Mouse (Mus musculus) kidney, postnatal 4 days (tissue): ENCODE data around the gene Slc37a4.
"Not testable (repeated sequence)": the region's sequence is repeated elsewhere in the genome, so short reads cannot be mapped to it uniquely, and the experiment has no call there.

ENCODE experiments used
- DNase-seq, 2 experiments: peaks; one replicate each; pipeline ENCODE4 v3.0.0; 2021; ENCODE audit warnings: mixed read lengths in 2 of 2

The Slc37a4 gene

GRCm38 (mm10) chr9:44399114-44399794 lies 2.6 kb downstream of the Slc37a4 start:
- DNase-seq: peak in 1 of 2 experiments; percentile 20

GRCm38 (mm10) chr9:44399795-44400114 lies 3.1 kb downstream of the Slc37a4 start:
- no peak for DNase-seq

- peak; percentile 35 to 62 for DNase-seq
These were observed 4.4 kb downstream of the Slc37a4 start for GRCm38 (mm10) chr9:44401081-44401480.

GRCm38 (mm10) chr9:44405011-44405410 lies 8.4 kb downstream of the Slc37a4 start:
- DNase-seq: no peak

GRCm38 (mm10) chr9:44406906-44407751 lies 10.5 kb downstream of the Slc37a4 start, which contains the start of the genes Rps25 and Trappc4:
Rps25 (plus strand) TSS chr9:44407139.
Trappc4 (minus strand) TSS chr9:44407600.
- DNase-seq: peak; percentile 96 to 97

- DNase-seq: no peak
These were observed 11.1 kb downstream of the Slc37a4 start for GRCm38 (mm10) chr9:44407752-44408097.

GRCm38 (mm10) chr9:44408693-44409092 lies 12.0 kb downstream of the Slc37a4 start:
- not testable (repeated sequence) for DNase-seq

GRCm38 (mm10) chr9:44410647-44411336 lies 14.1 kb downstream of the Slc37a4 start:
- DNase-seq: no peak

- DNase-seq: no peak
These were observed 15.0 kb downstream of the Slc37a4 start for GRCm38 (mm10) chr9:44411601-44412130.

- no peak for DNase-seq
These were observed 15.7 kb downstream of the Slc37a4 start for GRCm38 (mm10) chr9:44412306-44412705.

- no peak for DNase-seq
These were observed 16.1 kb downstream of the Slc37a4 start for GRCm38 (mm10) chr9:44412781-44413180.

GRCm38 (mm10) chr9:44417156-44417891 lies 20.7 kb downstream of the Slc37a4 start:
- no peak for DNase-seq

GRCm38 (mm10) chr9:44417892-44418363 lies 21.3 kb downstream of the Slc37a4 start:
- peak; percentile 98 to 99 for DNase-seq

- no peak for DNase-seq
These were observed 22.1 kb downstream of the Slc37a4 start, which contains the start of gene Ccdc84 for GRCm38 (mm10) chr9:44418519-44419385. Ccdc84 (minus strand) TSS chr9:44418569.

- DNase-seq: not testable (repeated sequence)
These were observed 23.1 kb downstream of the Slc37a4 start for GRCm38 (mm10) chr9:44419730-44420129.

GRCm38 (mm10) chr9:44420280-44420898 lies 23.7 kb downstream of the Slc37a4 start:
- no peak for DNase-seq

- DNase-seq: no peak
These were observed 26.9 kb downstream of the Slc37a4 start for GRCm38 (mm10) chr9:44423576-44423975.

GRCm38 (mm10) chr9:44432577-44433185 lies 36.0 kb downstream of the Slc37a4 start:
- no peak for DNase-seq

GRCm38 (mm10) chr9:44435747-44436146 lies 39.1 kb downstream of the Slc37a4 start:
- no peak for DNase-seq

- no peak for DNase-seq
These were observed 44.3 kb downstream of the Slc37a4 start, which contains the start of gene Foxr1 for GRCm38 (mm10) chr9:44440961-44441360. Foxr1 (minus strand) TSS chr9:44441136.
